Mouse (Mus musculus) limb, embryonic 14.5 days (tissue): ENCODE measurements around the gene Slc15a5. TPM values are rescaled to one million over a fixed set of nuclear protein-coding genes. Genes with fewer than 3 reads are reported as not detected.

Source experiments
- ATAC-seq: fragments of 200-750 bp; cut with Nextera tagmentation; 2 replicates; pipeline ENCODE4 v1.8.0; 2017; ENCODE audit warnings: low read depth, moderate number of reproducible peaks, moderate TSS enrichment; ENCODE audit not compliant: low FRiP score
- DNase-seq: peaks from one replicate; pipeline ENCODE4 v3.0.0-alpha.2; 2015; ENCODE audit warnings: low spot score
- H3K27ac ChIP-seq: fragments of 300-500 bp; sonication (generic); replicated peaks from 2 replicates; pipeline ENCODE4 v1.5.1; 2014; ENCODE audit warnings: low read depth, mild to moderate bottlenecking, low read length, moderate library complexity, mixed read lengths
- H3K27me3 ChIP-seq: fragments of 300-500 bp; sonication (generic); 2 replicates; pipeline ENCODE4 v1.6.1; 2014; ENCODE audit warnings: low read length, mixed read lengths; ENCODE audit not compliant: control insufficient read depth, insufficient read depth
- H3K36me3 ChIP-seq: fragments of 300-500 bp; sonication (generic); 2 replicates; pipeline ENCODE4 v1.6.1; 2014; ENCODE audit warnings: mild to moderate bottlenecking, low read length, moderate library complexity, mixed read lengths; ENCODE audit not compliant: control insufficient read depth, insufficient read depth
- H3K4me1 ChIP-seq: fragments of 300-500 bp; sonication (generic); 2 replicates; pipeline ENCODE4 v1.6.1; 2014; ENCODE audit warnings: antibody characterized with exemption, low read length, mixed read lengths; ENCODE audit not compliant: control insufficient read depth, insufficient read depth
- H3K4me2 ChIP-seq: fragments of 300-500 bp; sonication (generic); replicated peaks from 2 replicates; pipeline ENCODE4 v1.6.1; 2014; ENCODE audit warnings: low read depth, mild to moderate bottlenecking, low read length, moderate library complexity; ENCODE audit not compliant: severe bottlenecking
- H3K4me3 ChIP-seq: fragments of 300-500 bp; sonication (generic); replicated peaks from 2 replicates; pipeline ENCODE4 v1.5.1; 2014; ENCODE audit warnings: low read length
- H3K9ac ChIP-seq: fragments of 300-500 bp; sonication (generic); 2 replicates; pipeline ENCODE4 v1.6.1; 2014; ENCODE audit warnings: mild to moderate bottlenecking, low read depth, low read length, moderate library complexity; ENCODE audit not compliant: severe bottlenecking
- H3K9me3 ChIP-seq: fragments of 300-500 bp; sonication (generic); 2 replicates; pipeline ENCODE4 v1.6.1; 2016; ENCODE audit warnings: low read length; ENCODE audit not compliant: control insufficient read depth
- POLR2A ChIP-seq: fragments of 200-500 bp; IDR thresholded peaks from 2 replicates; pipeline ENCODE4 v1.8.0; 2012; ENCODE audit warnings: inconsistent platforms, mild to moderate bottlenecking, moderate library complexity, borderline replicate concordance; ENCODE audit not compliant: insufficient read depth, insufficient read length; ENCODE audit errors: extremely low read depth
- WGBS: fragments of 180-500 bp; shearing (Covaris S2); extraction: QIAGEN DNeasy Blood & Tissue Kit; methylation state at CpG from one replicate; pipeline ENCODE4 v1.1.7; 2014; 5-methylcytosine and 5-hydroxymethylcytosine counted together
- polyA plus RNA-seq, 2 experiments: library from polyadenylated mRNA; depleted of rRNA in 1 of 2; stranded (reverse) in 1 of 2; unstranded in 1 of 2; fragments of >200 nt; fragmentation: Nextera tagmentation in 1 of 2; extraction: Ambion mirVana in 1 of 2; gene quantifications; 2 replicates each; pipeline versions ENCODE4 v1.2.1 to v1.2.3; 2012 to 2014

The Slc15a5 gene
- polyA plus RNA-seq (2012; rRNA removed) (0.03 TPM in 1 of 2 replicates, not detected in the other), polyA plus RNA-seq (2014; fragmentation: Nextera tagmentation; extraction: Ambion mirVana) (not detected in 2 replicates)

GRCm38 (mm10) chr6:138079816-138080215 lies at the start of gene Slc15a5:
Gene Slc15a5, minus strand, starts transcription at chr6:138079916.
- H3K27ac ChIP-seq: no peak within 1 kb of the TSS
- H3K36me3 ChIP-seq: no peaks in the 10 kb centered on the region
- ATAC-seq: no peak
- H3K27me3 ChIP-seq: no peaks in the 10 kb centered on the region
- WGBS: 84% methylated on average over 4 of the region's 4 CpGs
- H3K4me1 ChIP-seq: no peaks in the 10 kb centered on the region
- no peaks in the 10 kb centered on the region for H3K9me3 ChIP-seq
- H3K4me3 ChIP-seq: no peak within 1 kb of the TSS
- no peak for DNase-seq
- no peak for TF ChIP-seq POLR2A
- no peak within 1 kb of the TSS for H3K9ac ChIP-seq
- no peak within 1 kb of the TSS for H3K4me2 ChIP-seq

GRCm38 (mm10) chr6:138128392-138129335 lies 48.9 kb upstream of the Slc15a5 start:
- DNase-seq (peak; percentile 38), ATAC-seq (no peak)
- Histone ChIP-seq H3K9me3 (no peaks in the 10 kb centered on the region), H3K4me3 (no peak overlapping the region), H3K4me2 (no peak overlapping the region), H3K27me3 (no peaks in the 10 kb centered on the region), H3K27ac (no peak overlapping the region), H3K4me1 (no peaks in the 10 kb centered on the region), H3K36me3 (no peaks in the 10 kb centered on the region), H3K9ac (no peak overlapping the region)
- TF ChIP-seq POLR2A: no peak
- 68% methylated on average over 10 of the region's 10 CpGs for WGBS

- H3K27me3 ChIP-seq: no peaks in the 10 kb centered on the region
- no peak for ATAC-seq
- no peaks in the 10 kb centered on the region for H3K9me3 ChIP-seq
- WGBS: 75% methylated on average over 3 of the region's 3 CpGs
- no peak for DNase-seq
- no peak for TF ChIP-seq POLR2A
- no peak overlapping the region for H3K9ac ChIP-seq
- H3K36me3 ChIP-seq: no peaks in the 10 kb centered on the region
- H3K4me3 ChIP-seq: no peak overlapping the region
- H3K4me1 ChIP-seq: no peaks in the 10 kb centered on the region
- H3K4me2 ChIP-seq: no peak overlapping the region
- no peak overlapping the region for H3K27ac ChIP-seq
Observed at GRCm38 (mm10) chr6:138117496-138117895, 37.8 kb upstream of the Slc15a5 start.

GRCm38 (mm10) chr6:138104559-138104958 lies 24.8 kb upstream of the Slc15a5 start:
- Histone ChIP-seq H3K4me1 (no peaks in the 10 kb centered on the region; the same call in 1 of the 2 replicates), H3K9ac (no peak overlapping the region), H3K27me3 (no peaks in the 10 kb centered on the region), H3K4me3 (no peak overlapping the region), H3K9me3 (no peaks in the 10 kb centered on the region), H3K4me2 (no peak overlapping the region), H3K36me3 (no peaks in the 10 kb centered on the region), H3K27ac (no peak overlapping the region)
- TF ChIP-seq POLR2A: no peak
- DNase-seq (no peak), ATAC-seq (no peak)

GRCm38 (mm10) chr6:138102940-138103339 lies 23.2 kb upstream of the Slc15a5 start:
- Histone ChIP-seq H3K4me3 (no peak overlapping the region), H3K36me3 (no peaks in the 10 kb centered on the region), H3K4me2 (no peak overlapping the region), H3K4me1 (no peaks in the 10 kb centered on the region; the same call in 1 of the 2 replicates), H3K9me3 (no peaks in the 10 kb centered on the region), H3K27me3 (no peaks in the 10 kb centered on the region), H3K9ac (no peak overlapping the region), H3K27ac (no peak overlapping the region)
- ATAC-seq (no peak), DNase-seq (no peak)
- no peak for TF ChIP-seq POLR2A
- WGBS: 77% methylated on average over 7 of the region's 7 CpGs
